Mouse (Mus musculus): ENCODE data around the gene Slc7a11. TPM values are rescaled to one million over a fixed set of nuclear protein-coding genes. Genes with fewer than 3 reads are reported as not detected.

The Slc7a11 gene
- polyA plus RNA-seq, 1 experiment from 2014 or later = 0.13 TPM

DNA sequence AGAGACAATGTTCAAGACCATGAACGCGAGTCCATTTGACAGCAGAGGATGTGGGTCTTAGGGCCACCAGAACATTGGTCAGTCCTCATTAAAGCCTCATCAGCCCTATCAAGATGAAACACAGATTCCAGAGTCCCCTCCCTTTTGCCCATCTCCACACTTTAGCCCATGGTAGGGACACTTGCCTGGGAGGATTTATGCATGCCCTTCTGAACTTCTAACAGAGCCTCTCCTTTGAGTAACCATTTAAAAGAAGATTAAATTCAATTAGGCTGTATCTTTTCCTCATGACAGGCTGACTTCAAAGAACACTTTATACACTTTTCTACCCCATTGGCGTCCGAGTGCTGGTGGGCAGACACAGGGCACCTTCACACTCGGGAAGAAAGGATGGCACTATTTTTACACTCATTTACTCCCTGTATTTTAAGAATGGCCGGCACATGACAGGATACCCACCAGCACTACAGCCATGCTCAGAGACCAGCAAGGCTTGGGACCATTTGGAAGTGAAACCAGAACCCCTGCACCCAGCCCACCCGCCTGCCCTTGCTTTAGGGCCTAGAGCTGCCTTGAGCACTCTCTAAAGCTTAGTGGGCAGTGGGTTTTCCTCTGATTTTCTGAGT, 144.9 kb downstream of the Slc7a11 start:
- H3K9me3 ChIP-seq (ENCODE audit: low read length) = no peaks in the 10 kb centered on the region
- H3K27me3 ChIP-seq (replicated peaks; ENCODE audit: insufficient read depth, low read length) = no peaks in the 10 kb centered on the region
- no peak overlapping the region for H3K4me3 ChIP-seq (ENCODE audit: low read depth, low read length)
- no peak overlapping the region for H3K27ac ChIP-seq (ENCODE audit: low read length)
- ATAC-seq (no peak), DNase-seq (ENCODE audit: low spot score) (no peak)
- H3K4me2 ChIP-seq (replicated peaks; ENCODE audit: low read depth, low read length) = no peak overlapping the region
- H3K4me1 ChIP-seq (ENCODE audit: insufficient read depth, low read depth, low read length) = no peaks in the 10 kb centered on the region
- WGBS = 75% methylated on average over 7 of the region's 7 CpGs
- H3K9ac ChIP-seq (replicated peaks; ENCODE audit: low read depth) = no peak overlapping the region
- no peaks in the 10 kb centered on the region for H3K36me3 ChIP-seq (ENCODE audit: insufficient read depth, low read length)
- TF ChIP-seq CTCF (IDR thresholded peaks at IDR 0.05) (no peak), EP300 (IDR thresholded peaks at IDR 0.05) (no peak)

- H3K4me3 ChIP-seq (ENCODE audit: low read depth, low read length) = no peak overlapping the region
- no peak for ATAC-seq
- TF ChIP-seq CTCF (IDR thresholded peaks at IDR 0.05) (no peak), EP300 (IDR thresholded peaks at IDR 0.05) (no peak)
- H3K36me3 ChIP-seq (ENCODE audit: insufficient read depth, low read length) = no peaks in the 10 kb centered on the region
- no peaks in the 10 kb centered on the region for H3K4me1 ChIP-seq (ENCODE audit: insufficient read depth, low read depth, low read length)
- DNase-seq (ENCODE audit: low spot score) = no peak
- no peaks in the 10 kb centered on the region for H3K9me3 ChIP-seq (ENCODE audit: low read length)
- H3K4me2 ChIP-seq (replicated peaks; ENCODE audit: low read depth, low read length) = no peak overlapping the region
- H3K27me3 ChIP-seq (replicated peaks; ENCODE audit: insufficient read depth, low read length) = no peaks in the 10 kb centered on the region
- no peak overlapping the region for H3K27ac ChIP-seq (ENCODE audit: low read length)
- H3K9ac ChIP-seq (replicated peaks; ENCODE audit: low read depth) = no peak overlapping the region
- WGBS = 63% methylated on average over 10 of the region's 10 CpGs
Measured at GRCm38 (mm10) chr3:50296956-50297355, 146.5 kb downstream of the Slc7a11 start.

- H3K4me3 ChIP-seq (ENCODE audit: low read depth, low read length) = no peak overlapping the region
- no peaks in the 10 kb centered on the region for H3K27me3 ChIP-seq (replicated peaks; ENCODE audit: insufficient read depth, low read length)
- TF ChIP-seq CTCF (IDR thresholded peaks at IDR 0.05) = no peak
- no peak for TF ChIP-seq EP300 (IDR thresholded peaks at IDR 0.05)
- H3K27ac ChIP-seq (ENCODE audit: low read length) = no peak overlapping the region
- no peaks in the 10 kb centered on the region for H3K9me3 ChIP-seq (ENCODE audit: low read length)
- H3K9ac ChIP-seq (replicated peaks; ENCODE audit: low read depth) = no peak overlapping the region
- H3K4me2 ChIP-seq (replicated peaks; ENCODE audit: low read depth, low read length) = no peak overlapping the region
- no peaks in the 10 kb centered on the region for H3K4me1 ChIP-seq (ENCODE audit: insufficient read depth, low read depth, low read length)
- no peak for ATAC-seq
- H3K36me3 ChIP-seq (ENCODE audit: insufficient read depth, low read length) = no peaks in the 10 kb centered on the region
- 77% methylated on average over 2 of the region's 2 CpGs for WGBS
- DNase-seq (ENCODE audit: low spot score) = no peak
Measured at GRCm38 (mm10) chr3:50275023-50275422, 168.4 kb downstream of the Slc7a11 start.

DNA sequence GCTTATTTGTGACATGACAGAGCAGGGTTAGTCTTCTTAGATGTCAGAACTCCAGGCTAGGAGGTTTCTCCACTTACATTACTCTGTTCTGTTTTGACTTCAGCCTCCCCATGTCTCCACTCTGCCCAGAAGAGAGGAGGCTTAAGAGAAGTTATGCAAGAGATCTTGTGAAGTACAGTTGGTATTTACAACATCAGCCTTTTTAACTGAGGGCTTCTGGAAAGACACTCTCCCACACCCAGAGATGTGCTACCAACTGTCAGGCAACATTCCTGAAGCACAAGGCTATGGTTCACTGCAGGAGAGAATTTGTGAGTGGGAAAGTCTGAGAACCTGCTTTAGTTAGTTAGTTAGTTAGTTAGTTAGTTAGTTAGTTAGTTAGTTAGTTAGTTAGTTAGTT, 171.2 kb downstream of the Slc7a11 start:
- Histone ChIP-seq H3K4me2 (replicated peaks; ENCODE audit: low read depth, low read length) (no peak overlapping the region), H3K27me3 (replicated peaks; ENCODE audit: insufficient read depth, low read length) (no peaks in the 10 kb centered on the region), H3K4me1 (ENCODE audit: insufficient read depth, low read depth, low read length) (no peaks in the 10 kb centered on the region), H3K4me3 (ENCODE audit: low read depth, low read length) (no peak overlapping the region), H3K36me3 (ENCODE audit: insufficient read depth, low read length) (no peaks in the 10 kb centered on the region), H3K9ac (replicated peaks; ENCODE audit: low read depth) (no peak overlapping the region), H3K9me3 (ENCODE audit: low read length) (no peaks in the 10 kb centered on the region), H3K27ac (ENCODE audit: low read length) (no peak overlapping the region)
- ATAC-seq (peak; percentile 41), DNase-seq (ENCODE audit: low spot score) (peak; percentile 64)
- TF ChIP-seq EP300 (IDR thresholded peaks at IDR 0.05) (no peak), CTCF (IDR thresholded peaks at IDR 0.05) (no peak)

- Histone ChIP-seq H3K27ac (ENCODE audit: low read length) (no peak overlapping the region), H3K27me3 (replicated peaks; ENCODE audit: insufficient read depth, low read length) (no peaks in the 10 kb centered on the region), H3K9me3 (ENCODE audit: low read length) (no peaks in the 10 kb centered on the region), H3K4me1 (ENCODE audit: insufficient read depth, low read depth, low read length) (no peaks in the 10 kb centered on the region), H3K4me3 (ENCODE audit: low read depth, low read length) (no peak overlapping the region), H3K9ac (replicated peaks; ENCODE audit: low read depth) (no peak overlapping the region), H3K4me2 (replicated peaks; ENCODE audit: low read depth, low read length) (no peak overlapping the region), H3K36me3 (ENCODE audit: insufficient read depth, low read length) (no peaks in the 10 kb centered on the region)
- TF ChIP-seq EP300 (IDR thresholded peaks at IDR 0.05) = no peak
- TF ChIP-seq CTCF (IDR thresholded peaks at IDR 0.05) = no peak
- DNase-seq (ENCODE audit: low spot score) = no peak
- WGBS = 85% methylated on average over 4 of the region's 4 CpGs
- no peak for ATAC-seq
Measured at GRCm38 (mm10) chr3:50269680-50270079, 173.7 kb downstream of the Slc7a11 start.

- ATAC-seq = no peak
Measured at GRCm38 (mm10) chr3:50262547-50263087, 180.8 kb downstream of the Slc7a11 start.

More at GRCm38 (mm10) chr3:50262547-50263087, 180.8 kb downstream of the Slc7a11 start:
- H3K4me2 ChIP-seq (replicated peaks; ENCODE audit: low read depth, low read length) = no peak overlapping the region
- no peak for DNase-seq (ENCODE audit: low spot score)
- no peaks in the 10 kb centered on the region for H3K9me3 ChIP-seq (ENCODE audit: low read length)
- H3K4me3 ChIP-seq (ENCODE audit: low read depth, low read length) = no peak overlapping the region
- H3K36me3 ChIP-seq (ENCODE audit: insufficient read depth, low read length) = no peaks in the 10 kb centered on the region
- H3K27me3 ChIP-seq (replicated peaks; ENCODE audit: insufficient read depth, low read length) = no peaks in the 10 kb centered on the region
- 41% methylated on average over 2 of the region's 2 CpGs for WGBS
- H3K9ac ChIP-seq (replicated peaks; ENCODE audit: low read depth) = no peak overlapping the region
- no peak overlapping the region for H3K27ac ChIP-seq (ENCODE audit: low read length)
- TF ChIP-seq CTCF (IDR thresholded peaks at IDR 0.05) (no peak; the same call in 1 of the 2 replicates), EP300 (IDR thresholded peaks at IDR 0.05) (no peak)
- no peaks in the 10 kb centered on the region for H3K4me1 ChIP-seq (ENCODE audit: insufficient read depth, low read depth, low read length)
